Mouse (Mus musculus) testis, postnatal 10 days (tissue): ENCODE results near the gene Rxrg.

Experiments used
- DNase-seq: peaks from one replicate; pipeline ENCODE4 v3.0.0; 2021; ENCODE audit warnings: low spot score

Gene Rxrg

GRCm38 (mm10) chr1:167644866-167645537 lies 46.8 kb downstream of the Rxrg start:
- DNase-seq, result peak; percentile 94

GRCm38 (mm10) chr1:167648670-167649069 lies 50.5 kb downstream of the Rxrg start:
- no peak for DNase-seq

GRCm38 (mm10) chr1:167649122-167649633 lies 51.0 kb downstream of the Rxrg start:
- DNase-seq, result no peak

GRCm38 (mm10) chr1:167652336-167652735 lies 54.2 kb downstream of the Rxrg start:
- no peak for DNase-seq

GRCm38 (mm10) chr1:167659065-167659464 lies 60.9 kb downstream of the Rxrg start:
- no peak for DNase-seq

GRCm38 (mm10) chr1:167660521-167661101 lies 62.4 kb downstream of the Rxrg start:
- peak; percentile 58 for DNase-seq

- peak; percentile 61 for DNase-seq
Observed at GRCm38 (mm10) chr1:167661123-167661522, 62.9 kb downstream of the Rxrg start.

- DNase-seq, result no peak
Observed at GRCm38 (mm10) chr1:167663136-167663535, 65.0 kb downstream of the Rxrg start.

GRCm38 (mm10) chr1:167669796-167670195 lies 71.6 kb downstream of the Rxrg start:
- DNase-seq, result peak; percentile 72

GRCm38 (mm10) chr1:167672433-167672987 lies 74.3 kb downstream of the Rxrg start:
- no peak for DNase-seq

GRCm38 (mm10) chr1:167679061-167679460 lies 80.9 kb downstream of the Rxrg start:
- DNase-seq, result no peak

GRCm38 (mm10) chr1:167688001-167688346 lies 89.8 kb downstream of the Rxrg start:
- DNase-seq, result no peak

GRCm38 (mm10) chr1:167688347-167689231 lies 90.4 kb downstream of the Rxrg start:
- DNase-seq, result peak; percentile 53

GRCm38 (mm10) chr1:167689232-167689261 lies 90.9 kb downstream of the Rxrg start, which contains the start of gene Lmx1a:
Gene Lmx1a (plus strand): TSS chr1:167689237.
- DNase-seq, result no peak
